Mouse (Mus musculus) embryonic facial prominence, embryonic 13.5 days (tissue): ENCODE results near the gene Atg16l2. TPM values are rescaled to one million over a fixed set of nuclear protein-coding genes. Genes with fewer than 3 reads are reported as not detected.

ENCODE experiments used
- ATAC-seq: fragments of 200-750 bp; cut with Nextera tagmentation; 2 replicates; pipeline ENCODE4 v1.8.0; 2017; ENCODE audit warnings: low read depth; ENCODE audit not compliant: insufficient number of reproducible peaks, insufficient read depth, low FRiP score, low TSS enrichment
- H3K27ac ChIP-seq: fragments of 300-500 bp; sonication (generic); 2 replicates; pipeline ENCODE4 v1.5.1; 2015; ENCODE audit warnings: moderate library complexity, mild to moderate bottlenecking, inconsistent platforms
- H3K27me3 ChIP-seq: fragments of 300-500 bp; sonication (generic); 2 replicates; pipeline ENCODE4 v1.6.1; 2015; ENCODE audit warnings: mild to moderate bottlenecking, inconsistent platforms
- H3K36me3 ChIP-seq: fragments of 300-500 bp; sonication (generic); 2 replicates; pipeline ENCODE4 v1.6.1; 2015; ENCODE audit warnings: mild to moderate bottlenecking, inconsistent platforms
- H3K4me1 ChIP-seq: fragments of 300-500 bp; sonication (generic); 2 replicates; pipeline ENCODE4 v1.6.1; 2015; ENCODE audit warnings: inconsistent platforms
- H3K4me2 ChIP-seq: fragments of 300-500 bp; sonication (generic); 2 replicates; pipeline ENCODE4 v1.6.1; 2015; ENCODE audit warnings: moderate library complexity, mild to moderate bottlenecking, inconsistent platforms
- H3K4me3 ChIP-seq: fragments of 300-500 bp; sonication (generic); 2 replicates; pipeline ENCODE4 v1.5.1; 2015; ENCODE audit warnings: mild to moderate bottlenecking, inconsistent platforms
- H3K9ac ChIP-seq: fragments of 300-500 bp; sonication (generic); 2 replicates; pipeline ENCODE4 v1.6.1; 2015; ENCODE audit warnings: mild to moderate bottlenecking, inconsistent platforms
- H3K9me3 ChIP-seq: fragments of 300-500 bp; sonication (generic); 2 replicates; pipeline ENCODE4 v1.6.1; 2016; ENCODE audit warnings: inconsistent platforms
- WGBS: fragments of 180-500 bp; shearing (Covaris S2); methylation state at CpG from one replicate; pipeline ENCODE4 v1.1.7; 2015; ENCODE audit warnings: mixed read lengths; 5-methylcytosine and 5-hydroxymethylcytosine counted together
- polyA plus RNA-seq: library from polyadenylated mRNA; unstranded; fragments of >200 nt; fragmentation: Nextera tagmentation; extraction: Ambion mirVana; gene quantifications from 2 replicates; pipeline ENCODE4 v1.2.1, GENCODE M21; 2015

The Atg16l2 gene
- polyA plus RNA-seq, 1 experiment from 2014 or later, result 15.7 TPM

DNA sequence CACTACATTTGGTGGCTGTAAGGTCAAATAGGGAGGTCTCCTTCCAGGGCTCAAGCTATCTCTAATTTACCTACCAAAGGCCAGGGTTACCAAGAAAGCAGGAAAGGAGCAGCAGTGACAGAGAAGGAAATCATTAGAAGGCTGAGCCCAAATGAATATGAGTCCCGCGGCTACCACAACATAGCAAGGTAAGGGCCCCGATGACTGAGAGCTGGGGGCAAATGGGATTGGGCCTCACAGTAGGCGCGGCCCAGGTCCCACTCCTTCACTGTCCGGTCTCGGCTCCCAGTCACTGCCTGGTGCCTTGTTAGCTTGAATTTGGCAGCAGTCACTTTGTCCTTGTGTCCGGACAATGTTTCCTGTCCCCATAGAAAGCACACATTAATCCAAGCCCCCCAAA is 10.4 kb downstream of the Atg16l2 start:
- ATAC-seq, result no peak
- Histone ChIP-seq H3K4me2 (no peak overlapping the region), H3K27me3 (peaks cover 4% of the 10 kb centered on the region; the same call in 1 of the 2 replicates), H3K36me3 (peaks cover 29% of the 10 kb centered on the region), H3K4me3 (no peak overlapping the region), H3K4me1 (peaks cover 6% of the 10 kb centered on the region), H3K27ac (no peak overlapping the region), H3K9me3 (no peaks in the 10 kb centered on the region), H3K9ac (no peak overlapping the region)
- WGBS, result 94% methylated on average over 8 of the region's 8 CpGs

DNA sequence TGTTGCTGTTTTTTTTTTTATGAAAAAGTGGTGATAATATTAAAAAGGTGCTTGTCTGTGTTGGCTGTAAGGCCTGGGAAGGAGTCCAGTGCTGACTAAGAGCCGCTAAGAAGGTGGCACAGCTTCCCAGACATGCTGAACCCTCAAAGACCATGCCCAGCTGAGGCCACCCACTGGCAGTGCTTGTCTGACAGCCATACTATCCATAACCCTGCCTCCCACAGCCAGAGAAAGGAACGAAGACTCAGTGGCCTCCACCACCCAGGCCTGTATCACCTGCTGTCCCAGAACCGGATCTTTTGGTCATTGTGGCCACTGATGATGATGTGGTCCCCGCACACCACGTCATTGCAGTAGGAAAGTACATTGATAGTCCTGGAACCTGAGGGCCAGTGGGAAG is 10.8 kb downstream of the Atg16l2 start:
- 83% methylated on average over 5 of the region's 5 CpGs for WGBS
- Histone ChIP-seq H3K4me1 (peaks cover 2% of the 10 kb centered on the region), H3K4me2 (no peak overlapping the region), H3K36me3 (peaks cover 30% of the 10 kb centered on the region), H3K27me3 (peaks cover 4% of the 10 kb centered on the region; the same call in 1 of the 2 replicates), H3K9ac (no peak overlapping the region), H3K27ac (no peak overlapping the region), H3K4me3 (no peak overlapping the region), H3K9me3 (no peaks in the 10 kb centered on the region)
- ATAC-seq, result no peak

DNA sequence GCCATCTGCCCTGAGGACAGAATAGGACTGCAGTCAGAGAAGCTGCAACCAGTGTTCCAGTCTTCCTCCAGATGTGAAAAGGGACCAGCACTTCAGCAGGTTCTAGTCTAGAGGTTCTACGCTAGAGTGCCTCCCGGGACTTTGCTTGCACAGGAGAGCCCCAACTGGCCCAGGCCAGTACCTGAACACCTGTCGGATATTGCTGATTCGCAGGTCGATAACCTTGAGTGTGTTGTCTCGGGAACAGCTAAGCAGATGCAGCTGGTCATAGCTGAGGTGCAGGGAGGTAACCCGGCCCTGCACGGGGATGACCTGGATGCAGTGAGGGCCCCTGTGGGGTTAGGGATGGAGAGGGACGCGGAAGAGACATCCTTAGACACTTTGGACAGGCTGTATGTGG is 11.7 kb downstream of the Atg16l2 start:
- Histone ChIP-seq H3K4me1 (no peaks in the 10 kb centered on the region), H3K4me2 (no peak overlapping the region), H3K27me3 (peaks cover under 1% of the 10 kb centered on the region; the same call in 1 of the 2 replicates), H3K9me3 (no peaks in the 10 kb centered on the region), H3K27ac (no peak overlapping the region), H3K9ac (no peak overlapping the region), H3K4me3 (no peak overlapping the region), H3K36me3 (peaks cover 35% of the 10 kb centered on the region)
- 86% methylated on average over 10 of the region's 10 CpGs for WGBS
- no peak for ATAC-seq

- WGBS, result 47% methylated on average over 4 of the region's 4 CpGs
- no peak overlapping the region for H3K9ac ChIP-seq
- H3K4me2 ChIP-seq, result no peak overlapping the region
- H3K27ac ChIP-seq, result no peak overlapping the region
- H3K27me3 ChIP-seq, result no peaks in the 10 kb centered on the region
- no peak overlapping the region for H3K4me3 ChIP-seq
- peaks cover 45% of the 10 kb centered on the region for H3K36me3 ChIP-seq
- no peak for ATAC-seq
- H3K4me1 ChIP-seq, result no peaks in the 10 kb centered on the region
- H3K9me3 ChIP-seq, result no peaks in the 10 kb centered on the region
Observed at GRCm38 (mm10) chr7:101288436-101288835, 13.6 kb downstream of the Atg16l2 start.

GRCm38 (mm10) chr7:101287820-101288219 is 14.2 kb downstream of the Atg16l2 start:
- Histone ChIP-seq H3K27me3 (no peaks in the 10 kb centered on the region), H3K9ac (no peak overlapping the region), H3K9me3 (no peaks in the 10 kb centered on the region), H3K27ac (no peak overlapping the region), H3K4me2 (no peak overlapping the region), H3K36me3 (peaks cover 51% of the 10 kb centered on the region), H3K4me3 (no peak overlapping the region), H3K4me1 (no peaks in the 10 kb centered on the region)
- ATAC-seq, result no peak
- 88% methylated on average over 2 of the region's 2 CpGs for WGBS

DNA sequence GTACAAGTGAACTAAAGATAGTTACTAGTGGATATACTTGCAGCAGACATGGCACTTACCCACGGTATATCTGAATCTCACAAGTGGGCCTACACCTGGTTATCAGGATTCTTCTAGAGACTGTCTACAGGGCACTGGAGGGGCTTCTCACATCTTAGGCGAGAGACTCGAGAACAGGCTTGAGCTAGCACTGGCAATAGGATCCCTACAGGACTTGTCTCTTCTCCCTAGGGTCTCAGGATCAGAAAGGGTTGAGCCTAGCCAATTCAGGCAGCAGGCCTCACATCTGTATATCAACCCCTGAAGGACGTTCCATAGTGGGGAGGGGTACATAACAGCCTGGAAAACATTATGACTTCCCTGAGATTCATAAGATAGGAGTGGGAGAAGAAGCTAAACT is 15.2 kb downstream of the Atg16l2 start:
- 76% methylated on average over 4 of the region's 4 CpGs for WGBS

DNA sequence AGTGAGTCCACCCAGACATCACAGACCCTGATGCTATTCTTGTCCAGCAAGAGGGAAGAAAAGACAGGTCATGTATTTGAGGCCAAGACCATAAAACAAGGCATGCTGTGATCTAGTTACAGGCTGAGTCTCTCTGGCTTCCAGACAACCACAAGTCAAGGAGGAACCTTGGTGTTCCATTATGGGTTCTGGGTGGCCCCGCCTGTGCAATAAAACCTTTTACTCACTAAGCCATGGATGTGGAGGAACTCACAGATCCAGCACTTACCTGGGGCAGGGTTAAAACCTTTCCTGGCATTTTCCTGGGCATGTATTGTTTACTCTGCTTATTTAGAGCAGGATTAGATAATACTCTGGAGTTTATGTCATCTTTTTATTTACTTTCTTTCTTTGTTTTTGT is 17.5 kb downstream of the Atg16l2 start:
- no peak overlapping the region for H3K4me2 ChIP-seq
- H3K4me3 ChIP-seq, result no peak overlapping the region
- peaks cover 67% of the 10 kb centered on the region for H3K36me3 ChIP-seq
- no peaks in the 10 kb centered on the region for H3K4me1 ChIP-seq
- no peak overlapping the region for H3K27ac ChIP-seq
- no peak overlapping the region for H3K9ac ChIP-seq
- no peaks in the 10 kb centered on the region for H3K27me3 ChIP-seq
- no peak for ATAC-seq
- H3K9me3 ChIP-seq, result no peaks in the 10 kb centered on the region
- 94% methylated on average over 1 of the region's 1 CpGs for WGBS

More for the DNA sequence above, 15.2 kb downstream of the Atg16l2 start:
- Histone ChIP-seq H3K27me3 (no peaks in the 10 kb centered on the region), H3K4me2 (no peak overlapping the region), H3K4me1 (no peaks in the 10 kb centered on the region), H3K4me3 (no peak overlapping the region), H3K9me3 (no peaks in the 10 kb centered on the region), H3K36me3 (peaks cover 58% of the 10 kb centered on the region), H3K27ac (no peak overlapping the region), H3K9ac (no peak overlapping the region)
- no peak for ATAC-seq

GRCm38 (mm10) chr7:101282721-101283120 is 19.3 kb downstream of the Atg16l2 start:
- Histone ChIP-seq H3K9ac (no peak overlapping the region), H3K4me3 (no peak overlapping the region), H3K27me3 (no peaks in the 10 kb centered on the region), H3K4me1 (no peaks in the 10 kb centered on the region), H3K4me2 (no peak overlapping the region), H3K27ac (no peak overlapping the region), H3K36me3 (peaks cover 77% of the 10 kb centered on the region), H3K9me3 (no peaks in the 10 kb centered on the region)
- 90% methylated on average over 3 of the region's 3 CpGs for WGBS
- no peak for ATAC-seq

GRCm38 (mm10) chr7:101272466-101273160 is 29.4 kb downstream of the Atg16l2 start:
- Histone ChIP-seq H3K4me3 (no peak overlapping the region), H3K36me3 (peaks cover 49% of the 10 kb centered on the region), H3K4me2 (no peak overlapping the region), H3K27ac (no peak overlapping the region), H3K4me1 (no peaks in the 10 kb centered on the region), H3K9me3 (no peaks in the 10 kb centered on the region), H3K9ac (no peak overlapping the region), H3K27me3 (no peaks in the 10 kb centered on the region)
- ATAC-seq, result no peak
- WGBS, result 91% methylated on average over 8 of the region's 8 CpGs

DNA sequence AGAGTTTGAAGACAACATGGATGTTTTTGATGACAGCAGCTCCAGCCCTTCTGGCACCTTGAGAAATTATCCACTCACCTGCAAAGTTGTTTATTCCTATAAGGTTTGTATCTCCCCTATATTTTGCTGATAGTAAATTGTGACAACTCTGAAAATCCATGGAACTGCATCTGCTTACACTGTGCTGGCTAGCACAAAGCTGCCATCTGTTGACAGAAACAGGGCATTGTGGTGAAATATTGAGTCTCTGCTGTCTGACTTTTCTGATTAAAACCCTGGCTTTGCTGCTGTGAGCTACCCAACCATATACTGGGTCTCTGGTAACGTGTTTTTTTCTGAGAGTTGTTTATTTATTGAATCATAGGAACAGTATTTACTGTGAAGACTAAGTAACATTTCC is 30.4 kb downstream of the Atg16l2 start:
- H3K9me3 ChIP-seq, result no peaks in the 10 kb centered on the region
- H3K4me2 ChIP-seq, result no peak overlapping the region
- no peak overlapping the region for H3K27ac ChIP-seq
- no peak overlapping the region for H3K4me3 ChIP-seq
- H3K4me1 ChIP-seq, result no peaks in the 10 kb centered on the region
- WGBS, result 83% methylated on average over 1 of the region's 1 CpGs
- no peak for ATAC-seq
- H3K36me3 ChIP-seq, result peaks cover 42% of the 10 kb centered on the region
- no peaks in the 10 kb centered on the region for H3K27me3 ChIP-seq
- H3K9ac ChIP-seq, result no peak overlapping the region

GRCm38 (mm10) chr7:101267457-101268259 is 34.4 kb downstream of the Atg16l2 start:
- Histone ChIP-seq H3K4me2 (no peak overlapping the region), H3K4me1 (no peaks in the 10 kb centered on the region), H3K27me3 (no peaks in the 10 kb centered on the region), H3K9ac (no peak overlapping the region), H3K4me3 (no peak overlapping the region), H3K36me3 (peaks cover 19% of the 10 kb centered on the region), H3K9me3 (no peaks in the 10 kb centered on the region), H3K27ac (no peak overlapping the region)
- no peak for ATAC-seq
- 62% methylated on average over 3 of the region's 3 CpGs for WGBS

DNA sequence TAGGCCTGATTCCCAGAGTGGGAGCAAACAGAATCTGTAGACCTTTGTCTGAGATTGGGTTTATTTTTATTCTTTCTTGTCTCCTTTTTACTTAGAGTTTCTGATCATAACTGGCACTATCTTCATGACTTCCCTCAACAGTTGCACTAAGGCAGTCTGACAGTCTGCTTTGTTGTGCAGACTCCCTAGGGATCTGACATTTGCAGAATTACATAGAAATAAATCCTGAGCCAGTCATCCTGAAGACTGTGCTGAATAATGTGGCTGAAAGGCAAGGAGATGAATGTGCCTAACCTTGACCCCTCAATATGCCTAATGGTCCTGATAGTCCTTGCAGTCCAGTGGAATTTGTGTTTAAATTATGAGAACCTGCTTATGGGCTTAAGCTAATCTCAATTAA is 38.5 kb downstream of the Atg16l2 start:
- H3K9ac ChIP-seq, result no peak overlapping the region
- ATAC-seq, result no peak
- peaks cover 36% of the 10 kb centered on the region for H3K36me3 ChIP-seq
- no peak overlapping the region for H3K4me2 ChIP-seq
- no peak overlapping the region for H3K4me3 ChIP-seq
- no peak overlapping the region for H3K27ac ChIP-seq
- H3K9me3 ChIP-seq, result no peaks in the 10 kb centered on the region
- no peaks in the 10 kb centered on the region for H3K4me1 ChIP-seq
- no peaks in the 10 kb centered on the region for H3K27me3 ChIP-seq
